Mouse (Mus musculus) forebrain, embryonic 15.5 days (tissue): ENCODE results near the gene Higd1b. TPM values are rescaled to one million over a fixed set of nuclear protein-coding genes. Genes with fewer than 3 reads are reported as not detected.

Source experiments
- ATAC-seq: fragments of 200-750 bp; cut with Nextera tagmentation; replicated peaks from 2 replicates; pipeline ENCODE4 v1.8.0; 2017; ENCODE audit warnings: mild to moderate bottlenecking, moderate TSS enrichment, moderate library complexity
- H3K27ac ChIP-seq: fragments of 300-500 bp; sonication (generic); replicated peaks from 2 replicates; pipeline ENCODE4 v1.5.1; 2015; ENCODE audit warnings: mild to moderate bottlenecking, inconsistent platforms
- H3K27me3 ChIP-seq: fragments of 300-500 bp; sonication (generic); 2 replicates; pipeline ENCODE4 v1.6.1; 2015; ENCODE audit warnings: inconsistent platforms
- H3K36me3 ChIP-seq: fragments of 300-500 bp; sonication (generic); 2 replicates; pipeline ENCODE4 v1.6.1; 2015; ENCODE audit warnings: mild to moderate bottlenecking, inconsistent platforms
- H3K4me1 ChIP-seq: fragments of 300-500 bp; sonication (generic); 2 replicates; pipeline ENCODE4 v1.6.1; 2015; ENCODE audit warnings: inconsistent platforms
- H3K4me2 ChIP-seq: fragments of 300-500 bp; sonication (generic); replicated peaks from 2 replicates; pipeline ENCODE4 v1.6.1; 2015; ENCODE audit warnings: mild to moderate bottlenecking, inconsistent platforms
- H3K4me3 ChIP-seq: fragments of 300-500 bp; sonication (generic); 2 replicates; pipeline ENCODE4 v1.5.1; 2015; ENCODE audit warnings: mild to moderate bottlenecking, inconsistent platforms
- H3K9ac ChIP-seq: fragments of 300-500 bp; sonication (generic); replicated peaks from 2 replicates; pipeline ENCODE4 v1.6.1; 2015; ENCODE audit warnings: mild to moderate bottlenecking, inconsistent platforms
- H3K9me3 ChIP-seq: fragments of 300-500 bp; sonication (generic); 2 replicates; pipeline ENCODE4 v1.6.1; 2016; ENCODE audit warnings: inconsistent platforms
- WGBS: fragments of 180-500 bp; shearing (Covaris S2); methylation state at CpG from one replicate; pipeline ENCODE4 v1.1.7; 2015; ENCODE audit warnings: mixed read lengths; 5-methylcytosine and 5-hydroxymethylcytosine counted together
- polyA plus RNA-seq: library from polyadenylated mRNA; unstranded; fragments of >200 nt; fragmentation: Nextera tagmentation; extraction: Ambion mirVana; gene quantifications from 2 replicates; pipeline ENCODE4 v1.2.1, GENCODE M21; 2015

Higd1b gene
- polyA plus RNA-seq, 1 experiment from 2014 or later, result 13.0 TPM

- Histone ChIP-seq H3K36me3 (no peaks in the 10 kb centered on the region), H3K9ac (no peak within 1 kb of the TSS), H3K9me3 (no peaks in the 10 kb centered on the region), H3K4me3 (no peak within 1 kb of the TSS), H3K4me1 (peaks cover 15% of the 10 kb centered on the region), H3K4me2 (no peak within 1 kb of the TSS), H3K27ac (no peak within 1 kb of the TSS), H3K27me3 (no peaks in the 10 kb centered on the region)
- no peak for ATAC-seq
- 60% methylated on average over 10 of the region's 10 CpGs for WGBS
These were observed 49.1 kb downstream of the Higd1b start, which contains the start of gene Fam187a for GRCm38 (mm10) chr11:102884616-102885219. Fam187a (plus strand) TSS chr11:102885169.

DNA sequence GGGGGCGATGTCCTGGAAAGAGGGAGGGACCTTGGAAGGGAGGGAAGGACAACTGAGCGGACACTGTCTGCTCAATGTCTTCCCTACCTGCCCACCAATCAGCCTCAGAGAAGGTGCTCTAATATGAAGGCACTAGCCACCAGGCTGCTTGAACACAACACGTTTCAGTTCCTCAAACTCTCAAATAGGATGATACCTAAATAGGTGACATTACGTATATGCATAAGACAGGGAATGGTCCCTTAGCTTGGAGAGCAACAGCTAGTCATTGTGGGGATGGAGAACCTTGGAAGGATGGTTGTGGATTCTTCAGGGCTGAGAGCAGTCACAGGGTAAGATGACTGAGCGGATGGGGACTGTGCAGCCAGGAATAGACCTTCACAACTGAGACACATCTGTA, 51.8 kb downstream of the Higd1b start:
- peaks cover 3% of the 10 kb centered on the region for H3K4me1 ChIP-seq
- no peak overlapping the region for H3K27ac ChIP-seq
- H3K27me3 ChIP-seq, result no peaks in the 10 kb centered on the region
- no peak overlapping the region for H3K4me2 ChIP-seq
- H3K36me3 ChIP-seq, result no peaks in the 10 kb centered on the region
- no peak overlapping the region for H3K9ac ChIP-seq
- no peak; the same call in 1 of the 2 replicates for ATAC-seq
- no peak overlapping the region for H3K4me3 ChIP-seq
- no peaks in the 10 kb centered on the region for H3K9me3 ChIP-seq
- WGBS, result 82% methylated on average over 5 of the region's 5 CpGs

Other genes with a start within 250 kb of the Higd1b start
- gene Fzd2, start 231.5 kb upstream of the Higd1b start, polyA plus RNA-seq, result 18.4 and 20.3 TPM in 2 replicates
- 0.08 and 0.10 TPM in 2 replicates for gene Meioc, start 172.1 kb upstream of the Higd1b start, polyA plus RNA-seq
- gene Ccdc43, start 138.1 kb upstream of the Higd1b start, polyA plus RNA-seq, result 44.9 and 48.3 TPM in 2 replicates
- gene Adam11, start 74.4 kb upstream of the Higd1b start, polyA plus RNA-seq, result 22.1 and 25.6 TPM in 2 replicates
- 54.4 and 55.0 TPM in 2 replicates for gene Gjc1, start 16.1 kb upstream of the Higd1b start, polyA plus RNA-seq
- gene Eftud2, start 45.1 kb downstream of the Higd1b start, polyA plus RNA-seq, result 182 and 183 TPM in 2 replicates
- 2.1 and 2.9 TPM in 2 replicates for gene Ccdc103, start 45.4 kb downstream of the Higd1b start, polyA plus RNA-seq
- gene Fam187a, start 49.3 kb downstream of the Higd1b start, polyA plus RNA-seq, result 0.11 TPM in 1 of 2 replicates, not detected in the other
- gene Gfap, start 65.1 kb downstream of the Higd1b start, polyA plus RNA-seq, result 0.88 and 0.93 TPM in 2 replicates
- 5.3 and 6.6 TPM in 2 replicates for gene Kif18b, start 89.3 kb downstream of the Higd1b start, polyA plus RNA-seq
- 1.8 and 1.9 TPM in 2 replicates for gene C1ql1, start 110.8 kb downstream of the Higd1b start, polyA plus RNA-seq
- gene Nmt1, start 192.3 kb downstream of the Higd1b start, polyA plus RNA-seq, result 41.0 and 43.9 TPM in 2 replicates
- 152 and 168 TPM in 2 replicates for gene Dcakd, start 192.5 kb downstream of the Higd1b start, polyA plus RNA-seq